ENCODE assay signal across 13 mouse cellular contexts in genomic region chr11:75947223-75947622, GRCm38 (mm10). TPM values are rescaled to one million over a fixed set of nuclear protein-coding genes. Genes with fewer than 3 reads are reported as not detected.
DNase-seq lines count a peak whose midpoint lies in the region; ATAC-seq lines count a peak whose summit lies in the region.
"Had no signal": no experiment of that assay in that cellular context is flagged by ENCODE, and none has a peak within 500 bp of the region (broad histone marks: within the 10 kb centered on the region; RNA-seq: fewer than 3 reads in every experiment).

No protein-coding gene starts in this region.

- H3K9me3 ChIP-seq in heart, embryonic 12.5 days (replicated peaks) = peaks cover 8% of the 10 kb centered on the region; the same call in 1 of the 2 replicates
- H3K9me3 ChIP-seq in kidney, embryonic 16.5 days (ENCODE audit: low read length) = 0 out of 2 replicates have a peak, but pooled peaks cover 6% of the 10 kb centered on the region
- H3K9me3 ChIP-seq in kidney, embryonic 14.5 days (ENCODE audit: control insufficient read depth, low read length) = no peaks in the 10 kb centered on the region
- peaks cover 6% of the 10 kb centered on the region; the same call in 1 of the 2 replicates for H3K9me3 ChIP-seq in intestine, embryonic 16.5 days (ENCODE audit: control insufficient read depth, low read length)

- H3K27me3 ChIP-seq in heart, embryonic 12.5 days (replicated peaks) = no peaks in the 10 kb centered on the region
- H3K27me3 ChIP-seq in kidney, embryonic 16.5 days (ENCODE audit: insufficient read depth, low read length) = no peaks in the 10 kb centered on the region
- no peaks in the 10 kb centered on the region for H3K27me3 ChIP-seq in kidney, embryonic 14.5 days (ENCODE audit: control insufficient read depth, insufficient read depth, low read length)
- no peaks in the 10 kb centered on the region for H3K27me3 ChIP-seq in intestine, embryonic 16.5 days (replicated peaks; ENCODE audit: control insufficient read depth, insufficient read depth, low read length)
- H3K27me3 ChIP-seq: liver, embryonic 12.5 days had no signal

- no peaks in the 10 kb centered on the region for H3K36me3 ChIP-seq in heart, embryonic 12.5 days
- no peaks in the 10 kb centered on the region for H3K36me3 ChIP-seq in kidney, embryonic 16.5 days (ENCODE audit: insufficient read depth, low read length)
- H3K36me3 ChIP-seq in kidney, embryonic 14.5 days (ENCODE audit: control insufficient read depth, insufficient read depth, low read length) = no peaks in the 10 kb centered on the region
- H3K36me3 ChIP-seq in intestine, embryonic 16.5 days (ENCODE audit: control insufficient read depth, insufficient read depth, low read length) = no peaks in the 10 kb centered on the region
- H3K36me3 ChIP-seq: liver, embryonic 12.5 days had no signal

- no peak overlapping the region for H3K4me3 ChIP-seq in heart, embryonic 12.5 days
- H3K4me3 ChIP-seq in kidney, embryonic 16.5 days (ENCODE audit: low read length) = no peak overlapping the region
- no peak overlapping the region for H3K4me3 ChIP-seq in kidney, embryonic 14.5 days (ENCODE audit: low read length)
- H3K4me3 ChIP-seq in intestine, embryonic 16.5 days (ENCODE audit: low read length) = no peak overlapping the region
- H3K4me3 ChIP-seq: liver, embryonic 12.5 days; myocyte had no signal

- no peak for ATAC-seq in heart, embryonic 12.5 days (ENCODE audit: insufficient number of reproducible peaks, low FRiP score)
- ATAC-seq in kidney, embryonic 16.5 days (ENCODE audit: low FRiP score, low TSS enrichment) = no peak
- ATAC-seq in kidney, embryonic 14.5 days (ENCODE audit: low FRiP score, low TSS enrichment) = no peak
- ATAC-seq in intestine, embryonic 16.5 days = 0 out of 2 replicates have a peak, but pooled peaks have one; percentile 17
- ATAC-seq: forebrain, embryonic 14.5 days; liver, embryonic 12.5 days had no signal

- WGBS in heart, embryonic 12.5 days = 40% methylated on average over 5 of the region's 5 CpGs
- WGBS in kidney, embryonic 16.5 days = 30% methylated on average over 5 of the region's 5 CpGs
- WGBS in kidney, embryonic 14.5 days = 40% methylated on average over 5 of the region's 5 CpGs
- 36% methylated on average over 5 of the region's 5 CpGs for WGBS in intestine, embryonic 16.5 days

- peak overlapping the region; percentile 57; the same call in 1 of the 2 replicates for H3K27ac ChIP-seq in heart, embryonic 12.5 days (ENCODE audit: poor library complexity, severe bottlenecking)
- peak overlapping the region; percentile 49; the same call in 1 of the 2 replicates for H3K27ac ChIP-seq in kidney, embryonic 16.5 days (ENCODE audit: low read length)
- H3K27ac ChIP-seq in kidney, embryonic 14.5 days (ENCODE audit: low read depth, low read length) = no peak overlapping the region
- peak overlapping the region; percentile 94 for H3K27ac ChIP-seq in intestine, embryonic 16.5 days (ENCODE audit: low read length)
- H3K27ac ChIP-seq: liver, embryonic 12.5 days; macrophage had no signal

- H3K9ac ChIP-seq in heart, embryonic 12.5 days = no peak overlapping the region
- no peak overlapping the region; the same call in 1 of the 2 replicates for H3K9ac ChIP-seq in kidney, embryonic 16.5 days (replicated peaks; ENCODE audit: low read length)
- no peak overlapping the region for H3K9ac ChIP-seq in kidney, embryonic 14.5 days (ENCODE audit: low read depth, low read length)
- H3K9ac ChIP-seq in intestine, embryonic 16.5 days (ENCODE audit: low read depth, low read length) = peak overlapping the region; percentile 53
- H3K9ac ChIP-seq: liver, embryonic 12.5 days had no signal

- H3K4me2 ChIP-seq in heart, embryonic 12.5 days = no peak overlapping the region
- no peak overlapping the region for H3K4me2 ChIP-seq in kidney, embryonic 16.5 days (replicated peaks; ENCODE audit: low read depth, low read length)
- no peak overlapping the region for H3K4me2 ChIP-seq in kidney, embryonic 14.5 days (replicated peaks; ENCODE audit: low read depth, low read length)
- peak overlapping the region; percentile 26 for H3K4me2 ChIP-seq in intestine, embryonic 16.5 days (ENCODE audit: low read depth, low read length)
- H3K4me2 ChIP-seq: liver, embryonic 12.5 days had no signal

- peaks cover 30% of the 10 kb centered on the region for H3K4me1 ChIP-seq in heart, embryonic 12.5 days (replicated peaks)
- peaks cover 24% of the 10 kb centered on the region for H3K4me1 ChIP-seq in kidney, embryonic 16.5 days (ENCODE audit: insufficient read depth, low read length)
- peaks cover 19% of the 10 kb centered on the region; the same call in 1 of the 2 replicates for H3K4me1 ChIP-seq in kidney, embryonic 14.5 days (ENCODE audit: control insufficient read depth, insufficient read depth, low read length)
- H3K4me1 ChIP-seq in intestine, embryonic 16.5 days (ENCODE audit: control insufficient read depth, insufficient read depth, low read length) = peaks cover 22% of the 10 kb centered on the region
- H3K4me1 ChIP-seq: liver, embryonic 12.5 days had no signal

- no peak for DNase-seq in heart, adult 11 months
- DNase-seq in adrenal gland, postnatal 14 days = peak; percentile 63
- DNase-seq in spleen, postnatal 4 days (ENCODE audit: low spot score in 2 of 2) = no peak
- DNase-seq: retina, postnatal 1 day had no signal

RNA-seq across cellular contexts. Expression of gene Rph3al, which starts 9.0 kb away (rescaled TPM):
- polyA plus RNA-seq in heart, embryonic 12.5 days (2016; fragmentation: Nextera tagmentation; extraction: Ambion mirVana) = 6.2 and 7.1 TPM in 2 replicates
- 17.5 and 18.0 TPM in 2 replicates for polyA plus RNA-seq in kidney, embryonic 16.5 days (2015; fragmentation: Nextera tagmentation; extraction: Ambion mirVana)
- polyA plus RNA-seq in kidney, embryonic 14.5 days (2014; fragmentation: Nextera tagmentation; extraction: Ambion mirVana) = 8.8 and 13.1 TPM in 2 replicates
- 10.7 and 13.1 TPM in 2 replicates for total RNA-seq in adrenal gland, postnatal 14 days (2021)
- 20.1 and 21.1 TPM in 2 replicates for polyA plus RNA-seq in intestine, embryonic 16.5 days (2015; fragmentation: Nextera tagmentation; extraction: Ambion mirVana)
- polyA plus RNA-seq: macrophage had no signal

RNA-seq across cellular contexts. Expression of gene 1700016K19Rik, which starts 52.5 kb away (rescaled TPM):
- 0.26 TPM in 1 of 2 replicates, not detected in the other for polyA plus RNA-seq in heart, embryonic 12.5 days (2016; fragmentation: Nextera tagmentation; extraction: Ambion mirVana)
- polyA plus RNA-seq in kidney, embryonic 16.5 days (2015; fragmentation: Nextera tagmentation; extraction: Ambion mirVana) = 0.39 and 0.70 TPM in 2 replicates
- polyA plus RNA-seq in kidney, embryonic 14.5 days (2014; fragmentation: Nextera tagmentation; extraction: Ambion mirVana) = 0.31 and 0.50 TPM in 2 replicates
- not detected in 2 replicates for total RNA-seq in adrenal gland, postnatal 14 days (2021)
- 2.1 and 2.6 TPM in 2 replicates for polyA plus RNA-seq in intestine, embryonic 16.5 days (2015; fragmentation: Nextera tagmentation; extraction: Ambion mirVana)
- total RNA-seq: gastrocnemius, postnatal 4 days had no signal
- polyA plus RNA-seq: liver, embryonic 12.5 days; macrophage had no signal
